Mouse (Mus musculus) monocyte, adult 5-6 weeks (primary cell): ENCODE data around the gene Gabrg3. TPM values are rescaled to one million over a fixed set of nuclear protein-coding genes. Genes with fewer than 3 reads are reported as not detected.

Source experiments
- ATAC-seq: fragments of 153-309, 156-312 bp; replicated peaks from 2 replicates; pipeline ENCODE4 v1.8.0; 2017; ENCODE audit warnings: mild to moderate bottlenecking; ENCODE audit not compliant: low TSS enrichment, insufficient number of reproducible peaks, severe bottlenecking, poor library complexity, low FRiP score
- total RNA-seq: library from RNA; stranded (forward); fragments of 200-1000, 200-491, 200-594 nt; gene quantifications from 3 replicates; pipeline ENCODE4 v1.2.3, GENCODE M21; 2017

The Gabrg3 gene
- total RNA-seq = not detected in 3 replicates

- ATAC-seq = no peak
Observed at GRCm38 (mm10) chr7:57386517-57387340, at the start of gene Gabrg3. Gene Gabrg3 (minus strand): TSS chr7:57387188.

- no peak for ATAC-seq
Observed at GRCm38 (mm10) chr7:57422675-57423074, 35.7 kb upstream of the Gabrg3 start.

- ATAC-seq = no peak
Observed at GRCm38 (mm10) chr7:57421044-57421443, 34.1 kb upstream of the Gabrg3 start.

GRCm38 (mm10) chr7:57419392-57419791, 32.4 kb upstream of the Gabrg3 start, which contains the start of gene Gabrb3:
Gene Gabrb3 (plus strand): TSS chr7:57419692.
- ATAC-seq = no peak

- ATAC-seq = no peak
Observed at GRCm38 (mm10) chr7:57412896-57413295, 25.9 kb upstream of the Gabrg3 start.

GRCm38 (mm10) chr7:57411163-57411562, 24.2 kb upstream of the Gabrg3 start:
- no peak for ATAC-seq

- ATAC-seq = no peak
Observed at GRCm38 (mm10) chr7:57393551-57393950, 6.6 kb upstream of the Gabrg3 start.

GRCm38 (mm10) chr7:57390046-57390445, 3.1 kb upstream of the Gabrg3 start:
- no peak for ATAC-seq

GRCm38 (mm10) chr7:57387341-57387654, 310 bp upstream of the Gabrg3 start:
- no peak for ATAC-seq

- ATAC-seq = no peak
Observed at GRCm38 (mm10) chr7:57384112-57384511, 2.9 kb downstream of the Gabrg3 start.

- no peak for ATAC-seq
Observed at GRCm38 (mm10) chr7:57366013-57366390, 21.0 kb downstream of the Gabrg3 start.

GRCm38 (mm10) chr7:57365134-57366012, 21.6 kb downstream of the Gabrg3 start:
- ATAC-seq = no peak

GRCm38 (mm10) chr7:57363812-57364211, 23.2 kb downstream of the Gabrg3 start:
- ATAC-seq = no peak

- ATAC-seq = no peak
Observed at GRCm38 (mm10) chr7:57357871-57358540, 29.0 kb downstream of the Gabrg3 start.

GRCm38 (mm10) chr7:57356565-57357301, 30.3 kb downstream of the Gabrg3 start:
- no peak for ATAC-seq

GRCm38 (mm10) chr7:57348774-57349173, 38.2 kb downstream of the Gabrg3 start:
- no peak for ATAC-seq

- ATAC-seq = no peak
Observed at GRCm38 (mm10) chr7:57341910-57342309, 45.1 kb downstream of the Gabrg3 start.

GRCm38 (mm10) chr7:57331211-57331610, 55.8 kb downstream of the Gabrg3 start:
- no peak for ATAC-seq

- no peak for ATAC-seq
Observed at GRCm38 (mm10) chr7:57330240-57330639, 56.7 kb downstream of the Gabrg3 start.
